Mouse (Mus musculus) kidney, embryonic 15.5 days (tissue): ENCODE measurements around the gene Scn8a. TPM values are rescaled to one million over a fixed set of nuclear protein-coding genes. Genes with fewer than 3 reads are reported as not detected.
"Not testable (repeated sequence)": the region's sequence is repeated elsewhere in the genome, so short reads cannot be mapped to it uniquely, and the experiment has no call there.

Source experiments
- ATAC-seq: fragments of 200-750 bp; cut with Nextera tagmentation; replicated peaks from 2 replicates; pipeline ENCODE4 v1.8.0; 2017; ENCODE audit warnings: moderate TSS enrichment; ENCODE audit not compliant: low FRiP score
- H3K27ac ChIP-seq: fragments of 300-500 bp; sonication (generic); 2 replicates; pipeline ENCODE4 v1.5.1; 2015; ENCODE audit warnings: mild to moderate bottlenecking, inconsistent platforms
- H3K27me3 ChIP-seq: fragments of 300-500 bp; sonication (generic); 2 replicates; pipeline ENCODE4 v1.6.1; 2015; ENCODE audit warnings: inconsistent platforms
- H3K36me3 ChIP-seq: fragments of 300-500 bp; sonication (generic); 2 replicates; pipeline ENCODE4 v1.6.1; 2015; ENCODE audit warnings: inconsistent platforms
- H3K4me1 ChIP-seq: fragments of 300-500 bp; sonication (generic); 2 replicates; pipeline ENCODE4 v1.6.1; 2015; ENCODE audit warnings: inconsistent platforms
- H3K4me2 ChIP-seq: fragments of 300-500 bp; sonication (generic); 2 replicates; pipeline ENCODE4 v1.6.1; 2015; ENCODE audit warnings: moderate library complexity, mild to moderate bottlenecking, inconsistent platforms
- H3K4me3 ChIP-seq: fragments of 300-500 bp; sonication (generic); replicated peaks from 2 replicates; pipeline ENCODE4 v1.5.1; 2015; ENCODE audit warnings: mild to moderate bottlenecking, inconsistent platforms
- H3K9ac ChIP-seq: fragments of 300-500 bp; sonication (generic); 2 replicates; pipeline ENCODE4 v1.6.1; 2015; ENCODE audit warnings: mild to moderate bottlenecking, inconsistent platforms
- H3K9me3 ChIP-seq: fragments of 300-500 bp; sonication (generic); replicated peaks from 2 replicates; pipeline ENCODE4 v1.6.1; 2016; ENCODE audit warnings: inconsistent platforms
- WGBS: fragments of 180-500 bp; shearing (Covaris S2); methylation state at CpG from one replicate; pipeline ENCODE4 v1.1.7; 2015; ENCODE audit warnings: mixed read lengths; 5-methylcytosine and 5-hydroxymethylcytosine counted together
- polyA plus RNA-seq: library from polyadenylated mRNA; unstranded; fragments of >200 nt; fragmentation: Nextera tagmentation; extraction: Ambion mirVana; gene quantifications from 2 replicates; pipeline ENCODE4 v1.2.1, GENCODE M21; 2015

Scn8a gene
- 11.9 and 13.3 TPM in 2 replicates for polyA plus RNA-seq

GRCm38 (mm10) chr15:100869558-100869957, at the start of gene Scn8a:
Scn8a (plus strand) TSS chr15:100869858.
- Histone ChIP-seq H3K9ac (peak within 1 kb of the TSS; percentile 38; the same call in 1 of the 2 replicates), H3K9me3 (no peaks in the 10 kb centered on the region), H3K4me2 (peak within 1 kb of the TSS; percentile 92), H3K27me3 (peaks cover 57% of the 10 kb centered on the region), H3K27ac (no peak within 1 kb of the TSS), H3K4me1 (peaks cover 34% of the 10 kb centered on the region), H3K36me3 (no peaks in the 10 kb centered on the region), H3K4me3 (peak within 1 kb of the TSS; percentile 83)
- no peak for ATAC-seq
- 72% methylated on average over 7 of the region's 7 CpGs for WGBS

GRCm38 (mm10) chr15:100821824-100822223, 47.8 kb upstream of the Scn8a start:
- Histone ChIP-seq H3K27ac (no peak overlapping the region), H3K4me1 (peaks cover 25% of the 10 kb centered on the region), H3K9me3 (no peaks in the 10 kb centered on the region; the same call in 1 of the 2 replicates), H3K36me3 (no peaks in the 10 kb centered on the region), H3K4me3 (no peak overlapping the region), H3K9ac (no peak overlapping the region), H3K27me3 (peaks cover 23% of the 10 kb centered on the region), H3K4me2 (no peak overlapping the region)
- 55% methylated on average over 8 of the region's 8 CpGs for WGBS
- no peak for ATAC-seq

GRCm38 (mm10) chr15:100822370-100822769, 47.3 kb upstream of the Scn8a start:
- not testable (repeated sequence) for H3K9me3 ChIP-seq, H3K27ac ChIP-seq, H3K9ac ChIP-seq, ATAC-seq, H3K4me3 ChIP-seq, H3K4me2 ChIP-seq, H3K36me3 ChIP-seq
- H3K4me1 ChIP-seq = peaks cover 25% of the 10 kb centered on the region
- 66% methylated on average over 4 of the region's 4 CpGs for WGBS
- peaks cover 23% of the 10 kb centered on the region for H3K27me3 ChIP-seq

- peak; percentile 48 for ATAC-seq
- peak overlapping the region; percentile 19; the same call in 1 of the 2 replicates for H3K4me3 ChIP-seq
These were observed 44.3 kb upstream of the Scn8a start for GRCm38 (mm10) chr15:100825249-100825856.

GRCm38 (mm10) chr15:100826076-100826475, 43.6 kb upstream of the Scn8a start:
- WGBS = 87% methylated on average over 8 of the region's 8 CpGs
- Histone ChIP-seq H3K36me3 (no peaks in the 10 kb centered on the region), H3K27ac (no peak overlapping the region), H3K4me2 (no peak overlapping the region), H3K4me3 (no peak overlapping the region), H3K9ac (no peak overlapping the region), H3K27me3 (peaks cover 23% of the 10 kb centered on the region), H3K4me1 (peaks cover 25% of the 10 kb centered on the region), H3K9me3 (no peaks in the 10 kb centered on the region)
- ATAC-seq = no peak

More at GRCm38 (mm10) chr15:100825249-100825856, 44.3 kb upstream of the Scn8a start:
- Histone ChIP-seq H3K4me1 (peaks cover 25% of the 10 kb centered on the region), H3K4me2 (peak overlapping the region; percentile 53), H3K27ac (no peak overlapping the region), H3K27me3 (peaks cover 23% of the 10 kb centered on the region), H3K9ac (no peak overlapping the region), H3K9me3 (no peaks in the 10 kb centered on the region), H3K36me3 (no peaks in the 10 kb centered on the region)
- 10% methylated on average over 26 of the region's 26 CpGs for WGBS

- H3K36me3 ChIP-seq = no peaks in the 10 kb centered on the region
- H3K9me3 ChIP-seq = no peaks in the 10 kb centered on the region
- peaks cover 10% of the 10 kb centered on the region for H3K4me1 ChIP-seq
- H3K4me2 ChIP-seq = no peak overlapping the region
- no peak overlapping the region for H3K27ac ChIP-seq
- H3K27me3 ChIP-seq = peaks cover 12% of the 10 kb centered on the region
- no peak overlapping the region for H3K9ac ChIP-seq
- H3K4me3 ChIP-seq = no peak overlapping the region
- 88% methylated on average over 9 of the region's 9 CpGs for WGBS
- ATAC-seq = no peak
These were observed 39.9 kb upstream of the Scn8a start for GRCm38 (mm10) chr15:100829775-100830174.

GRCm38 (mm10) chr15:100830682-100831081, 39.0 kb upstream of the Scn8a start:
- Histone ChIP-seq H3K4me3 (no peak overlapping the region), H3K4me2 (no peak overlapping the region), H3K27ac (no peak overlapping the region), H3K9me3 (no peaks in the 10 kb centered on the region), H3K9ac (no peak overlapping the region), H3K4me1 (peaks cover under 1% of the 10 kb centered on the region; the same call in 1 of the 2 replicates), H3K36me3 (no peaks in the 10 kb centered on the region), H3K27me3 (peaks cover 7% of the 10 kb centered on the region; the same call in 1 of the 2 replicates)
- WGBS = 64% methylated on average over 6 of the region's 6 CpGs
- ATAC-seq = no peak

GRCm38 (mm10) chr15:100832144-100832543, 37.5 kb upstream of the Scn8a start:
- Histone ChIP-seq H3K4me2 (no peak overlapping the region), H3K4me3 (no peak overlapping the region), H3K27me3 (no peaks in the 10 kb centered on the region), H3K27ac (no peak overlapping the region), H3K4me1 (no peaks in the 10 kb centered on the region), H3K9ac (no peak overlapping the region), H3K36me3 (no peaks in the 10 kb centered on the region), H3K9me3 (no peaks in the 10 kb centered on the region)
- no peak for ATAC-seq
- 77% methylated on average over 8 of the region's 8 CpGs for WGBS

- Histone ChIP-seq H3K4me1 (no peaks in the 10 kb centered on the region), H3K4me3 (no peak overlapping the region), H3K36me3 (no peaks in the 10 kb centered on the region), H3K27ac (no peak overlapping the region), H3K4me2 (no peak overlapping the region), H3K9ac (no peak overlapping the region), H3K9me3 (no peaks in the 10 kb centered on the region), H3K27me3 (no peaks in the 10 kb centered on the region)
- 33% methylated on average over 7 of the region's 7 CpGs for WGBS
- no peak for ATAC-seq
These were observed 36.9 kb upstream of the Scn8a start for GRCm38 (mm10) chr15:100832784-100833183.

GRCm38 (mm10) chr15:100836729-100837128, 32.9 kb upstream of the Scn8a start:
- Histone ChIP-seq H3K9ac (no peak overlapping the region), H3K4me2 (no peak overlapping the region), H3K27me3 (no peaks in the 10 kb centered on the region), H3K36me3 (no peaks in the 10 kb centered on the region), H3K9me3 (no peaks in the 10 kb centered on the region), H3K27ac (no peak overlapping the region), H3K4me3 (no peak overlapping the region), H3K4me1 (0 out of 2 replicates have a peak, but pooled peaks cover 2% of the 10 kb centered on the region)
- ATAC-seq = no peak
- 76% methylated on average over 8 of the region's 8 CpGs for WGBS

GRCm38 (mm10) chr15:100838607-100839207, 31.0 kb upstream of the Scn8a start:
- no peaks in the 10 kb centered on the region for H3K9me3 ChIP-seq
- no peaks in the 10 kb centered on the region for H3K36me3 ChIP-seq
- peak; percentile 77; the same call in 1 of the 2 replicates for ATAC-seq
- no peak overlapping the region for H3K27ac ChIP-seq
- no peaks in the 10 kb centered on the region for H3K27me3 ChIP-seq
- no peak overlapping the region for H3K4me3 ChIP-seq
- 0 out of 2 replicates have a peak, but pooled peaks cover 5% of the 10 kb centered on the region for H3K4me1 ChIP-seq
- H3K9ac ChIP-seq = no peak overlapping the region
- 36% methylated on average over 12 of the region's 12 CpGs for WGBS
- no peak overlapping the region for H3K4me2 ChIP-seq

GRCm38 (mm10) chr15:100844336-100844735, 25.3 kb upstream of the Scn8a start:
- H3K4me3 ChIP-seq = no peak overlapping the region
- H3K36me3 ChIP-seq = no peaks in the 10 kb centered on the region
- no peak overlapping the region for H3K27ac ChIP-seq
- WGBS = 85% methylated on average over 7 of the region's 7 CpGs
- ATAC-seq = no peak
- no peak overlapping the region for H3K4me2 ChIP-seq
- peaks cover 12% of the 10 kb centered on the region for H3K4me1 ChIP-seq
- H3K9ac ChIP-seq = no peak overlapping the region
- H3K27me3 ChIP-seq = no peaks in the 10 kb centered on the region
- no peaks in the 10 kb centered on the region; the same call in 1 of the 2 replicates for H3K9me3 ChIP-seq
